Mouse (Mus musculus) hindbrain, embryonic 11.5 days (tissue): ENCODE data around the gene Wdsub1. TPM values are rescaled to one million over a fixed set of nuclear protein-coding genes. Genes with fewer than 3 reads are reported as not detected.
A peak's percentile ranks its signal among the peaks of the same experiment; 100 is the strongest.
"Not testable (repeated sequence)": the region's sequence is repeated elsewhere in the genome, so short reads cannot be mapped to it uniquely, and the experiment has no call there.

Experiments
- ATAC-seq: fragments of 200-750 bp; cut with Nextera tagmentation; 2 replicates; pipeline ENCODE4 v1.8.0; 2017; ENCODE audit warnings: mild to moderate bottlenecking, moderate TSS enrichment, moderate library complexity; ENCODE audit not compliant: low FRiP score
- DNase-seq: peaks from one replicate; pipeline ENCODE4 v3.0.0-alpha.2; 2015; ENCODE audit warnings: low spot score
- H3K27ac ChIP-seq: fragments of 300-500 bp; sonication (generic); 2 replicates; pipeline ENCODE4 v1.5.1; 2014; ENCODE audit warnings: mild to moderate bottlenecking, low read depth, low read length
- H3K27me3 ChIP-seq: fragments of 300-500 bp; sonication (generic); 2 replicates; pipeline ENCODE4 v1.6.1; 2014; ENCODE audit warnings: mild to moderate bottlenecking, low read length, moderate library complexity, mixed read lengths; ENCODE audit not compliant: control insufficient read depth, insufficient read depth
- H3K36me3 ChIP-seq: fragments of 300-500 bp; sonication (generic); 2 replicates; pipeline ENCODE4 v1.6.1; 2014; ENCODE audit warnings: mild to moderate bottlenecking, low read length, moderate library complexity, mixed read lengths; ENCODE audit not compliant: control insufficient read depth, insufficient read depth
- H3K4me1 ChIP-seq: fragments of 300-500 bp; sonication (generic); replicated peaks from 2 replicates; pipeline ENCODE4 v1.6.1; 2014; ENCODE audit warnings: low read length, mixed read lengths; ENCODE audit not compliant: control insufficient read depth, insufficient read depth
- H3K4me2 ChIP-seq: fragments of 300-500 bp; sonication (generic); replicated peaks from 2 replicates; pipeline ENCODE4 v1.6.1; 2014; ENCODE audit warnings: mild to moderate bottlenecking, low read depth, low read length
- H3K4me3 ChIP-seq: fragments of 300-500 bp; sonication (generic); 2 replicates; pipeline ENCODE4 v1.5.1; 2014; ENCODE audit warnings: low read depth, low read length
- H3K9ac ChIP-seq: fragments of 300-500 bp; sonication (generic); 2 replicates; pipeline ENCODE4 v1.6.1; 2014; ENCODE audit warnings: low read depth, low read length
- H3K9me3 ChIP-seq: fragments of 300-500 bp; sonication (generic); 2 replicates; pipeline ENCODE4 v1.6.1; 2016; ENCODE audit warnings: low read length; ENCODE audit not compliant: control insufficient read depth
- WGBS: fragments of 180-500 bp; shearing (Covaris S2); extraction: QIAGEN DNeasy Blood & Tissue Kit; methylation state at CpG from one replicate; pipeline ENCODE4 v1.1.7; 2014; 5-methylcytosine and 5-hydroxymethylcytosine counted together
- polyA plus RNA-seq: library from polyadenylated mRNA; unstranded; fragments of >200 nt; fragmentation: Nextera tagmentation; extraction: Ambion mirVana; gene quantifications from 2 replicates; pipeline ENCODE4 v1.2.1, GENCODE M21; 2014

The Wdsub1 gene
- polyA plus RNA-seq, 1 experiment from 2014 or later, result 20.0 TPM

- Histone ChIP-seq H3K4me2 (no peak overlapping the region), H3K27ac (no peak overlapping the region), H3K4me3 (no peak overlapping the region), H3K9me3 (no peaks in the 10 kb centered on the region), H3K27me3 (no peaks in the 10 kb centered on the region), H3K9ac (no peak overlapping the region), H3K36me3 (no peaks in the 10 kb centered on the region), H3K4me1 (no peaks in the 10 kb centered on the region)
- no peak for ATAC-seq
- no peak for DNase-seq
- WGBS, result 76% methylated on average over 11 of the region's 11 CpGs
Observed at GRCm38 (mm10) chr2:59852916-59853315, 29.5 kb downstream of the Wdsub1 start.

- not testable (repeated sequence) for H3K4me3 ChIP-seq, H3K4me1 ChIP-seq, ATAC-seq, H3K27ac ChIP-seq, DNase-seq, H3K9me3 ChIP-seq, H3K9ac ChIP-seq, H3K4me2 ChIP-seq, H3K27me3 ChIP-seq, H3K36me3 ChIP-seq
- 86% methylated on average over 3 of the region's 5 CpGs for WGBS
Observed at GRCm38 (mm10) chr2:59851885-59852284, 30.5 kb downstream of the Wdsub1 start.

GRCm38 (mm10) chr2:59843848-59844247, 38.5 kb downstream of the Wdsub1 start:
- H3K4me2 ChIP-seq, result no peak overlapping the region
- H3K9ac ChIP-seq, result no peak overlapping the region
- H3K27me3 ChIP-seq, result no peaks in the 10 kb centered on the region
- no peaks in the 10 kb centered on the region for H3K9me3 ChIP-seq
- H3K4me1 ChIP-seq, result no peaks in the 10 kb centered on the region
- no peak overlapping the region for H3K4me3 ChIP-seq
- ATAC-seq, result no peak
- no peak overlapping the region for H3K27ac ChIP-seq
- 93% methylated on average over 6 of the region's 6 CpGs for WGBS
- H3K36me3 ChIP-seq, result no peaks in the 10 kb centered on the region
- DNase-seq, result no peak

- no peak for ATAC-seq
- no peak for DNase-seq
- H3K27ac ChIP-seq, result no peak overlapping the region
- no peak overlapping the region for H3K4me2 ChIP-seq
- no peaks in the 10 kb centered on the region for H3K36me3 ChIP-seq
- H3K4me1 ChIP-seq, result no peaks in the 10 kb centered on the region
- 82% methylated on average over 21 of the region's 21 CpGs for WGBS
- H3K27me3 ChIP-seq, result no peaks in the 10 kb centered on the region
- no peak overlapping the region for H3K4me3 ChIP-seq
- no peaks in the 10 kb centered on the region for H3K9me3 ChIP-seq
- H3K9ac ChIP-seq, result no peak overlapping the region
Observed at GRCm38 (mm10) chr2:59843156-59843555, 39.2 kb downstream of the Wdsub1 start.

GRCm38 (mm10) chr2:59842556-59843008, 39.8 kb downstream of the Wdsub1 start:
- DNase-seq (no peak), ATAC-seq (no peak)
- WGBS, result 86% methylated on average over 6 of the region's 6 CpGs
- no peaks in the 10 kb centered on the region for H3K4me1 ChIP-seq
- no peak overlapping the region for H3K27ac ChIP-seq
- no peaks in the 10 kb centered on the region for H3K36me3 ChIP-seq
- H3K4me2 ChIP-seq, result no peak overlapping the region
- H3K27me3 ChIP-seq, result no peaks in the 10 kb centered on the region
- no peaks in the 10 kb centered on the region for H3K9me3 ChIP-seq
- no peak overlapping the region for H3K9ac ChIP-seq
- H3K4me3 ChIP-seq, result no peak overlapping the region

- 80% methylated on average over 11 of the region's 11 CpGs for WGBS
- no peaks in the 10 kb centered on the region for H3K4me1 ChIP-seq
- DNase-seq (no peak), ATAC-seq (no peak)
- H3K4me2 ChIP-seq, result no peak overlapping the region
- H3K9ac ChIP-seq, result no peak overlapping the region
- H3K4me3 ChIP-seq, result no peak overlapping the region
- no peaks in the 10 kb centered on the region for H3K9me3 ChIP-seq
- no peaks in the 10 kb centered on the region for H3K27me3 ChIP-seq
- H3K27ac ChIP-seq, result no peak overlapping the region
- no peaks in the 10 kb centered on the region; the same call in 1 of the 2 replicates for H3K36me3 ChIP-seq
Observed at GRCm38 (mm10) chr2:59841944-59842343, 40.4 kb downstream of the Wdsub1 start.

- WGBS, result 57% methylated on average over 11 of the region's 12 CpGs
- peak; percentile 14 for DNase-seq
- H3K4me3 ChIP-seq, result no peak overlapping the region
- no peak overlapping the region; the same call in 1 of the 2 replicates for H3K27ac ChIP-seq
- no peak overlapping the region for H3K4me2 ChIP-seq
- H3K4me1 ChIP-seq, result no peaks in the 10 kb centered on the region
- H3K9ac ChIP-seq, result no peak overlapping the region
- no peaks in the 10 kb centered on the region for H3K27me3 ChIP-seq
- no peak for ATAC-seq
- no peaks in the 10 kb centered on the region for H3K9me3 ChIP-seq
- no peaks in the 10 kb centered on the region; the same call in 1 of the 2 replicates for H3K36me3 ChIP-seq
Observed at GRCm38 (mm10) chr2:59841189-59841939, 41.0 kb downstream of the Wdsub1 start.

GRCm38 (mm10) chr2:59840191-59840590, 42.2 kb downstream of the Wdsub1 start:
- ATAC-seq, result no peak

GRCm38 (mm10) chr2:59839755-59840154, 42.6 kb downstream of the Wdsub1 start:
- no peak overlapping the region for H3K4me3 ChIP-seq
- H3K27me3 ChIP-seq, result no peaks in the 10 kb centered on the region
- ATAC-seq, result no peak
- H3K36me3 ChIP-seq, result no peaks in the 10 kb centered on the region; the same call in 1 of the 2 replicates
- no peak overlapping the region for H3K4me2 ChIP-seq
- no peak for DNase-seq
- H3K9me3 ChIP-seq, result no peaks in the 10 kb centered on the region
- H3K9ac ChIP-seq, result no peak overlapping the region
- no peak overlapping the region for H3K27ac ChIP-seq
- H3K4me1 ChIP-seq, result no peaks in the 10 kb centered on the region
- 87% methylated on average over 2 of the region's 2 CpGs for WGBS

More at GRCm38 (mm10) chr2:59840191-59840590, 42.2 kb downstream of the Wdsub1 start:
- no peak overlapping the region for H3K4me3 ChIP-seq
- no peaks in the 10 kb centered on the region for H3K27me3 ChIP-seq
- no peaks in the 10 kb centered on the region for H3K4me1 ChIP-seq
- DNase-seq, result no peak
- H3K27ac ChIP-seq, result no peak overlapping the region
- no peak overlapping the region for H3K4me2 ChIP-seq
- no peaks in the 10 kb centered on the region; the same call in 1 of the 2 replicates for H3K36me3 ChIP-seq
- WGBS, result 60% methylated on average over 4 of the region's 4 CpGs
- H3K9me3 ChIP-seq, result no peaks in the 10 kb centered on the region
- no peak overlapping the region for H3K9ac ChIP-seq
